Mouse (Mus musculus): ENCODE results near the gene Olfr905. TPM values are rescaled to one million over a fixed set of nuclear protein-coding genes. Genes with fewer than 3 reads are reported as not detected.

Gene Olfr905
- polyA plus RNA-seq (2012): not detected in 2 replicates

DNA sequence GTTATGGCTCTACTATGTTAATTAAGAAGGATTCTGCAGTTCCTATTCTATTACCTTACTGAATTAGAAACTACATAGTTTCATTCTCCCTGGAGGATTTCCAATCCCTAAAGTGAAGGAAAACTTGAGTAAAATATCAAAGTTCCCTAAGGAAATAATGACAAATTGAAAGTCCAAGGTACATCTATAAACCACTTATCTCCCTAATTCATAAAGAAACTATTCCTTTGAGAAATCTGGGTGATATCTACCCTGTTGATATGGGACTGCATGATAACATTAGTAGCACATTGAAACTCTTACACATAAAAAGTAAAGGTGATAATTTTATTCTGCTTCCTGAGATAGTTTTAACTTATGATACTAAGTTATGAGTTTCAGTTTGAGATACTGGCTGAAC lies at the start of gene Olfr905:
Gene Olfr905, plus strand, starts transcription at position 301 of the 400 bp plus-strand sequence.
- Histone ChIP-seq H3K36me3 (ENCODE audit: control insufficient read depth) (no peaks in the 10 kb centered on the region), H3K4me3 (replicated peaks) (no peak within 1 kb of the TSS), H3K9me3 (ENCODE audit: control insufficient read depth, low read length) (no peaks in the 10 kb centered on the region), H3K27me3 (ENCODE audit: control insufficient read depth) (no peaks in the 10 kb centered on the region), H3K4me1 (ENCODE audit: control insufficient read depth) (no peaks in the 10 kb centered on the region)
- no peak for TF ChIP-seq GATA1 (IDR thresholded peaks at IDR 0.05; ENCODE audit: low read length)
- TF ChIP-seq TAL1 (IDR thresholded peaks at IDR 0.05; ENCODE audit: low read length): no peak

DNA sequence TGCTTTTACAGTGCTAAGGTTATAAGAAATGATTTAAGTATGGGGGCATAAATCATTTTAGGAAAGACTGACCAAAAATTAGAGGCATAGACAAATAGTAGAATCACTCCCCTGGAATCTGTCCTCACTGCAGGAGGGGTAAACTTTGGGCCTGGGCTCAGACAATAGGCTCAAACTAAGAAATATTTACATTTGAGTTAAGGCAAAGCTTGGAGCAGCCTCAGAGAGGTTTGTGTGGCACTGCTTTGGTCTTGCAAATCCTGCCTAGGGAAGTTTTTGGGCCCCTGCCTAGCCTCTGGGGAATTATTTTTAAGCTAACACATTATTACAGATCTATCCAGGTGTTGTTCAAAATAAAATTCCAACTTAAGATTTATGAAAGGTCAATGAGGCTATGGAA lies 47.1 kb upstream of the Olfr905 start:
- TF ChIP-seq TAL1 (IDR thresholded peaks at IDR 0.05; ENCODE audit: low read length) (no peak), GATA1 (IDR thresholded peaks at IDR 0.05; ENCODE audit: low read length) (no peak)
- Histone ChIP-seq H3K4me1 (ENCODE audit: control insufficient read depth) (no peaks in the 10 kb centered on the region), H3K4me3 (replicated peaks) (no peak overlapping the region), H3K9me3 (ENCODE audit: control insufficient read depth, low read length) (no peaks in the 10 kb centered on the region), H3K27me3 (ENCODE audit: control insufficient read depth) (no peaks in the 10 kb centered on the region), H3K36me3 (ENCODE audit: control insufficient read depth) (no peaks in the 10 kb centered on the region)

DNA sequence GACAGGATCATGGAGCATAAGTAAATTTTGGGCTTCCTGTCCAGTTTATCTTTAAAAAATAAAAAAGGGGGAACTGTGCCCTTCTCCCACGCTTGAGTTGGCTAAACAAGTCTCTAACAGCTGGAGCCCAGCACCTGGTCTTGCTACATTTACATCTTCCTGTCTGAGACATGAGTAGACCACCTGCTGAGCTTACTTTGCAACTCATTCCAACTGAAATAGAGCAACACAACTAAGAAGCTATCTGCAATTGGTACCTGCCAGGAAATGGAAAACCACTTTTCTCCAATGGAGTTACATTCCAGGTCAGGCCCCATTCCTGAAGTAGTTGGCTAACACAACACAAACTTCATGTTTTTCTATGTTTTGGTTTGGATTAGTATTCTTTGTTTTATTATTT lies 43.9 kb upstream of the Olfr905 start:
- H3K4me1 ChIP-seq (ENCODE audit: control insufficient read depth): no peaks in the 10 kb centered on the region
- no peaks in the 10 kb centered on the region for H3K9me3 ChIP-seq (ENCODE audit: control insufficient read depth, low read length)
- H3K4me3 ChIP-seq (replicated peaks): no peak overlapping the region
- TF ChIP-seq TAL1 (IDR thresholded peaks at IDR 0.05; ENCODE audit: low read length) (no peak), GATA1 (IDR thresholded peaks at IDR 0.05; ENCODE audit: low read length) (no peak)
- no peaks in the 10 kb centered on the region for H3K27me3 ChIP-seq (ENCODE audit: control insufficient read depth)
- H3K36me3 ChIP-seq (ENCODE audit: control insufficient read depth): no peaks in the 10 kb centered on the region

DNA sequence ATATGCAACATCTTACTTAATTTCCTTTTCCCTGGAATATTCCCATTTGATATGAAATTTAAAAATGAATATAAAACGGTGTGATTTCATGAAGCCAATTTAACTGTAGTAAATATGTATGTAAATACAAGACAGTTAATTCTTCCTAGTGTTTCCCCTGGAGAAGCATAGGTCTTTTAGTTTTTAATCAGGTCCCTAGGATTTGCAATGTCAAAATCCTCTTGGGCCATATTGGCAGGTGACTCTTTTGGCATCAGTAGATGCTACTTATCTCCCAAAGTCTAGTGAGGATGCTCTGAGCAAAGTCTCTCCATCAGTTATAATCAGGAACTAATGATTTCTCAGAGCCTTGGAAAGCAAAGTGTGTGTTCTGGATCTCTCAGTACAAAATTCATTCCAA lies 41.8 kb upstream of the Olfr905 start, which contains the start of gene Olfr901:
Gene Olfr901, plus strand, starts transcription at position 301 of the 400 bp plus-strand sequence.
- Histone ChIP-seq H3K4me3 (replicated peaks) (no peak within 1 kb of the TSS), H3K9me3 (ENCODE audit: control insufficient read depth, low read length) (no peaks in the 10 kb centered on the region; the same call in 1 of the 2 replicates), H3K4me1 (ENCODE audit: control insufficient read depth) (no peaks in the 10 kb centered on the region), H3K27me3 (ENCODE audit: control insufficient read depth) (no peaks in the 10 kb centered on the region), H3K36me3 (ENCODE audit: control insufficient read depth) (no peaks in the 10 kb centered on the region)
- TF ChIP-seq TAL1 (IDR thresholded peaks at IDR 0.05; ENCODE audit: low read length): no peak
- TF ChIP-seq GATA1 (IDR thresholded peaks at IDR 0.05; ENCODE audit: low read length): no peak

DNA sequence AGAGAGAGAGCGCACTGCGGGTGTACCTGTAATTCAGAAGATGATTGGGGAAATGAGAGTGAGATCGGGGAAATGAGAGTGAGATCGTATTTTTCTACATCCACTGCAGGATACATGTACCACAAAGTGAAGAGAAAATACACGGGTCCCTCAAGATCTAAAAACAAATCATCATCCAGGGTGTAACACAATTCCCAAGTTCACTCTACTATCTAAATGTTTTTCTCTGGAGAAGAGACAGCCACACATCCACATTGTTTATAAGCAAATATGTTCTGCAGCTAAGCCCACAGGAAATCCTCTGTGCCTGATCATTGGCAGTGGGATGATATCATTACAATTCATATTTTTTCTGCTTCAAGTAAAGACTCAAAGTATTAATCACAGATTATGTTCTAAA lies 23.6 kb upstream of the Olfr905 start, which contains the start of gene Olfr902:
Gene Olfr902, plus strand, starts transcription at position 301 of the 400 bp plus-strand sequence.
- no peaks in the 10 kb centered on the region for H3K4me1 ChIP-seq (ENCODE audit: control insufficient read depth)
- H3K27me3 ChIP-seq (ENCODE audit: control insufficient read depth): no peaks in the 10 kb centered on the region
- H3K9me3 ChIP-seq (ENCODE audit: control insufficient read depth, low read length): no peaks in the 10 kb centered on the region
- no peak within 1 kb of the TSS for H3K4me3 ChIP-seq (replicated peaks)
- H3K36me3 ChIP-seq (ENCODE audit: control insufficient read depth): no peaks in the 10 kb centered on the region
- TF ChIP-seq TAL1 (IDR thresholded peaks at IDR 0.05; ENCODE audit: low read length) (no peak), GATA1 (IDR thresholded peaks at IDR 0.05; ENCODE audit: low read length) (no peak)

DNA sequence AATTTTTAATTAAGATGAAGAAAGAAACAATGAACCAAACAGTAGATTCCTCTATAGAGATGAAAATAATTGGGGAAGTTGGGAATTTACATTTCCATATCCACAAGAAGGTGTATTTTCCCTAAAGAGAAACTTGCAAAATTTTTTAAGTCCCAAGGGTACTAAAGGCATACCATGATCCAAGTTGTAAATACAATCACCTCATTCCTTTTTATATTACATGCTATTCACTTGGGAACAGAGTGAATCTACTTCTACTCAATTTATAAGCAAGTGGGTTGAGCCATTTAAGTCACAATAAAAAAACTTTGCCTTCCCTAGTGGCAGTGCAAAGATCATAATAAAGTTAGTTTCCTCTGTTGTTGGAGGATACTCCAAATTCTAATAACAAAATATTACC lies 8.1 kb upstream of the Olfr905 start, which contains the start of gene Olfr904:
Gene Olfr904, plus strand, starts transcription at position 301 of the 400 bp plus-strand sequence.
- Histone ChIP-seq H3K36me3 (ENCODE audit: control insufficient read depth) (no peaks in the 10 kb centered on the region), H3K27me3 (ENCODE audit: control insufficient read depth) (no peaks in the 10 kb centered on the region), H3K4me1 (ENCODE audit: control insufficient read depth) (no peaks in the 10 kb centered on the region), H3K4me3 (replicated peaks) (no peak within 1 kb of the TSS), H3K9me3 (ENCODE audit: control insufficient read depth, low read length) (no peaks in the 10 kb centered on the region)
- no peak for TF ChIP-seq TAL1 (IDR thresholded peaks at IDR 0.05; ENCODE audit: low read length)
- no peak for TF ChIP-seq GATA1 (IDR thresholded peaks at IDR 0.05; ENCODE audit: low read length)

DNA sequence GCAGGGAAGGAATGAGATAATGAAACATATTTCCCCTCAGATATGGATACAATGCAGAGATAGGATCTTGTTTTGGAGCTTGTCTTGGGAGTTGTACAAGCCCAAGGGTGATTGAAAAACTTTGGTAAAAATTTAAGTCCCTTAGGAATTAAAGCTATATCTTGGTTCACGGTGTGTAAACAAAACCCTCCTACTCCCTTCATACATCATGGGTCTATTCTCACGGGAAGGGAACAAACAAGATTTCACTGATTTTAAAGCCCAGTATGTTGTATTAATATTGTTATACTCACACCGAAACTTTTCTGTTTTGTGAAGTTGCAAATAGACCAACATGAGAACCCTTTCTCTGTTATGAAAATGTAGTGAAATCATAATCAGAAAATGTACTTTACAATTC lies 15.9 kb downstream of the Olfr905 start, which contains the start of gene Olfr906:
Gene Olfr906, plus strand, starts transcription at position 301 of the 400 bp plus-strand sequence.
- TF ChIP-seq GATA1 (IDR thresholded peaks at IDR 0.05; ENCODE audit: low read length) (no peak), TAL1 (IDR thresholded peaks at IDR 0.05; ENCODE audit: low read length) (no peak)
- Histone ChIP-seq H3K27me3 (ENCODE audit: control insufficient read depth) (no peaks in the 10 kb centered on the region), H3K4me1 (ENCODE audit: control insufficient read depth) (no peaks in the 10 kb centered on the region), H3K36me3 (ENCODE audit: control insufficient read depth) (no peaks in the 10 kb centered on the region), H3K9me3 (ENCODE audit: control insufficient read depth, low read length) (no peaks in the 10 kb centered on the region), H3K4me3 (replicated peaks) (no peak within 1 kb of the TSS)

DNA sequence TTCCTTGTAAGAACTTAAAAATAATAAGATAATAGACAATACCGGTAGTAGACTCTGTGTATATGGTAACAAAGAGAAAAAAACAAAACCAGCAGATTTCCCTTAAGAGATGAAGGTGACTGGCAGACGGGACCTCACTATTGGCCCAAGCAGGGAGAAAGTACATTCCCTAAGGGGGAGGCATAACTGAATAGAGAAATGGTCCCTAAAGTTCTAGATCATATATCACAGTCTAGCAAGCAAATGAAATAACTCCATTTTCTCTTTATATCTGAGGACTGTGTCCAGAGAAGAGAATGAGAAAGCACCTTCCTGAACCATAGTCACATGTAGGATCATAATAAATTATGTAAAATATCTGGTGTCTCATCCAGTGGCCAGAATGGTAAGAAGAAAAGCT lies 24.6 kb downstream of the Olfr905 start, which contains the start of gene Olfr907:
Gene Olfr907, plus strand, starts transcription at position 301 of the 400 bp plus-strand sequence.
- Histone ChIP-seq H3K4me3 (replicated peaks) (no peak within 1 kb of the TSS), H3K36me3 (ENCODE audit: control insufficient read depth) (no peaks in the 10 kb centered on the region), H3K9me3 (ENCODE audit: control insufficient read depth, low read length) (no peaks in the 10 kb centered on the region), H3K4me1 (ENCODE audit: control insufficient read depth) (no peaks in the 10 kb centered on the region), H3K27me3 (ENCODE audit: control insufficient read depth) (no peaks in the 10 kb centered on the region)
- TF ChIP-seq GATA1 (IDR thresholded peaks at IDR 0.05; ENCODE audit: low read length) (no peak), TAL1 (IDR thresholded peaks at IDR 0.05; ENCODE audit: low read length) (no peak)

DNA sequence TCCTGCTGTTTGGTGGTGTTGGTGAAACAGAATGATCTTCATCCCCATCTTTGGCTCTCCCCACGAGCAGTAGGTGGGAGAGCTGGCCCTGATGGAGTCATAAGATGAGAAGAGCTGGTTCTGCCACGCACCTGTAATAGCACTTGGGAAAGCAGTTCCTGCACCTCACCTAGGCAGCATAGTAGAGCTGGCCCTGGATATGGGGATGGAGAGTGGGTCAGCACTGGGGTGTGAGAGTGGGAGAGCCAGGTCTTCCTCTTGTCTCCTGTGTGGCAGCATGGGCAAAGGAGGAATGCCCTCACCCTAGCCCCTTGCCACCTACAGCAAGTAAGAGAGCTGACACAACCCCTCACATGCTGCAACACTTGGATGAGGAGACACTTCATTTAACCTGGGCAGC lies 41.4 kb downstream of the Olfr905 start:
- H3K36me3 ChIP-seq (ENCODE audit: control insufficient read depth): no peaks in the 10 kb centered on the region
- peaks cover 12% of the 10 kb centered on the region for H3K9me3 ChIP-seq (ENCODE audit: control insufficient read depth, low read length)
- H3K27me3 ChIP-seq (ENCODE audit: control insufficient read depth): no peaks in the 10 kb centered on the region
- no peak overlapping the region for H3K4me3 ChIP-seq (replicated peaks)
- no peaks in the 10 kb centered on the region for H3K4me1 ChIP-seq (ENCODE audit: control insufficient read depth)
- TF ChIP-seq TAL1 (IDR thresholded peaks at IDR 0.05; ENCODE audit: low read length): no peak
- TF ChIP-seq GATA1 (IDR thresholded peaks at IDR 0.05; ENCODE audit: low read length): no peak

DNA sequence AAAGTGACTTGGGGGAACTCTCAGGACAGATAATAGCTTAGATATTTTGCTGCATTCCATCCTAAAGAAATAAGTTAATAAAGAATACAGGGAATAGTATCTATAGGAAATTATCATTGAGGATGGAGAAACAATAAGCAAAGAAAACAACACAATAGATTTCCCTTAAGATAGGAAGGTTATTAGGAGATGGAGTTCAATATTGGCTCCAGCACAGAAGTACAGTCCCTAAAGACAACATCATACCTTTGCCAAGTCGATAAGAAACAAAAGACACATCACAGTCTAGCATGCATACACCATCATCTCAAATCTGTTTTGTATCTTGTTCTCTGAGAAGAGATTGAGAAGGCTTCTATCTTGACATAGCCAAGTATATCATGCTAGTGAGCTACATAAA lies 50.4 kb downstream of the Olfr905 start, which contains the start of gene Olfr911-ps1:
Gene Olfr911-ps1, plus strand, starts transcription at position 301 of the 400 bp plus-strand sequence.
- TF ChIP-seq GATA1 (IDR thresholded peaks at IDR 0.05; ENCODE audit: low read length): no peak
- TF ChIP-seq TAL1 (IDR thresholded peaks at IDR 0.05; ENCODE audit: low read length): no peak
- Histone ChIP-seq H3K9me3 (ENCODE audit: control insufficient read depth, low read length) (no peaks in the 10 kb centered on the region), H3K4me3 (replicated peaks) (no peak within 1 kb of the TSS), H3K36me3 (ENCODE audit: control insufficient read depth) (no peaks in the 10 kb centered on the region), H3K4me1 (ENCODE audit: control insufficient read depth) (no peaks in the 10 kb centered on the region), H3K27me3 (ENCODE audit: control insufficient read depth) (no peaks in the 10 kb centered on the region)

Other genes with a start within 250 kb of the Olfr905 start
- gene Olfr143, start 218.3 kb upstream of the Olfr905 start, polyA plus RNA-seq (2012): not detected in 2 replicates
- not detected in 2 replicates for gene Olfr895, start 203.3 kb upstream of the Olfr905 start, polyA plus RNA-seq (2012)
- not detected in 2 replicates for gene Olfr896-ps1, start 180.0 kb upstream of the Olfr905 start, polyA plus RNA-seq (2012)
- gene Olfr25, start 142.0 kb upstream of the Olfr905 start, polyA plus RNA-seq (2012): not detected in 2 replicates
- not detected in 2 replicates for gene Olfr898, start 122.7 kb upstream of the Olfr905 start, polyA plus RNA-seq (2012)
- not detected in 2 replicates for gene Olfr250, start 104.2 kb upstream of the Olfr905 start, polyA plus RNA-seq (2012)
- gene Olfr251, start 94.0 kb upstream of the Olfr905 start, polyA plus RNA-seq (2012): not detected in 2 replicates
- gene Olfr147, start 69.4 kb upstream of the Olfr905 start, polyA plus RNA-seq (2012): not detected in 2 replicates
- gene Olfr901, start 41.7 kb upstream of the Olfr905 start, polyA plus RNA-seq (2012): not detected in 2 replicates
- not detected in 2 replicates for gene Olfr902, start 23.5 kb upstream of the Olfr905 start, polyA plus RNA-seq (2012)
- gene Olfr904, start 8.0 kb upstream of the Olfr905 start, polyA plus RNA-seq (2012): not detected in 2 replicates
- gene Olfr906, start 16.0 kb downstream of the Olfr905 start, polyA plus RNA-seq (2012): 0.01 TPM in 1 of 2 replicates, not detected in the other
- not detected in 2 replicates for gene Olfr907, start 24.7 kb downstream of the Olfr905 start, polyA plus RNA-seq (2012)
- gene Olfr911-ps1, start 50.5 kb downstream of the Olfr905 start, polyA plus RNA-seq (2012): not detected in 2 replicates
- gene Olfr910, start 66.7 kb downstream of the Olfr905 start, polyA plus RNA-seq (2012): not detected in 2 replicates
- 0.01 TPM in 1 of 2 replicates, not detected in the other for gene Olfr912, start 109.1 kb downstream of the Olfr905 start, polyA plus RNA-seq (2012)
- not detected in 2 replicates for gene Olfr913, start 121.7 kb downstream of the Olfr905 start, polyA plus RNA-seq (2012)
- not detected in 2 replicates for gene Olfr914, start 134.0 kb downstream of the Olfr905 start, polyA plus RNA-seq (2012)
- gene Olfr916, start 188.8 kb downstream of the Olfr905 start, polyA plus RNA-seq (2012): not detected in 2 replicates
- not detected in 2 replicates for gene Olfr917, start 194.7 kb downstream of the Olfr905 start, polyA plus RNA-seq (2012)
- not detected in 2 replicates for gene Olfr918, start 203.5 kb downstream of the Olfr905 start, polyA plus RNA-seq (2012)
- gene Olfr919, start 232.6 kb downstream of the Olfr905 start, polyA plus RNA-seq (2012): not detected in 2 replicates
- gene Vwa5a, start 247.2 kb downstream of the Olfr905 start, polyA plus RNA-seq (2012): 0.02 and 0.08 TPM in 2 replicates

Measured in erythroblast, embryonic 14.5 days (primary cell).